Mouse (Mus musculus): ENCODE results near the gene Plin3.

DNA sequence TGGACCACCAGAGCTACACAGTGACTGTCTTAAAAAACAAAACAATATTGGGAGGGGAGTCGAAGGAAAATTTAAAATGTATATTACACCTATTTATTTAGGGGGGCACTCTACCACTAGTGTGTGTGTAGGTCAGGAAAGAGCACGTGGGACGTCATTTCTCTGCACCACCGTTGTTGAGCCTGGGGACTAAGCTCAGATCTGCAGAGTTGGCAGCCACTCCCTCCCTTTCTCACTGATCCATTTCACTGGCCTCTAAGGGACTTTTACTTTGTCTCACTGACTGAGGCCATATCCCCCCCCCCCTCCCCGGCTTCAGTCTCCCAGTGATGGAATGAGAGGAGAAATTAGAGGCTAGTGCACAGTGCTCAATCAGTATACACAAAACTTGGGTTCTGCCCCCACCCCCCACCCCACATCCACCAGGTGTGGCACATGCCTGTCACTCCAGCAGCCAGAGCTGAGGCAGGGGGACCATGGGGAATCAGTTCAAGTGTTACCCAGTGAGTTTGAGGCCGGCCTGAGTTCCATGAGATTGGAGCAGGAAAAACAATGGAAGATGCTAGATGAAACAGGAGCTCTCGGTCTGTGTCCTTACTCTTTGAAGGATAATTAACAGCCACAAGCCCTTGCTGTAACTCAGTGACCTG lies 722 bp downstream of the Plin3 start:
- TF ChIP-seq CTCF (IDR thresholded peaks at IDR 0.05): no peak
- TF ChIP-seq EP300 (IDR thresholded peaks at IDR 0.05): no peak

Data from lung, postnatal 0 days (tissue).